Comparison of ENCODE assay signal across 10 mouse cellular contexts in genomic region chr13:116708846-116709245, GRCm38 (mm10).
DNase-seq lines count a peak whose midpoint lies in the region; ATAC-seq and TF ChIP-seq lines count a peak whose summit lies in the region.
"Had no signal": no experiment of that assay in that cellular context is flagged by ENCODE, and none has a peak within 500 bp of the region (broad histone marks: within the 10 kb centered on the region; RNA-seq: fewer than 3 reads in every experiment).

No protein-coding gene starts in this region.

- no peak overlapping the region for H3K27ac ChIP-seq in liver, embryonic 12.5 days
- no peak overlapping the region for H3K27ac ChIP-seq in liver, postnatal 0 days (ENCODE audit: low read depth)
- H3K27ac ChIP-seq in forebrain, embryonic 16.5 days (ENCODE audit: low read length): peak overlapping the region; percentile 45
- H3K27ac ChIP-seq: limb, embryonic 15.5 days had no signal

- 2% methylated on average over 16 of the region's 16 CpGs for WGBS in liver, embryonic 12.5 days (ENCODE audit: insufficient replicate concordance)
- under 1% methylated on average over 16 of the region's 16 CpGs for WGBS in liver, postnatal 0 days (ENCODE audit: insufficient replicate concordance)
- WGBS in forebrain, embryonic 16.5 days: 2% methylated on average over 16 of the region's 16 CpGs

- peak; percentile 12 to 26 for DNase-seq in cerebellum, postnatal 10 days
- no peak for DNase-seq in cerebellum, adult 18-20 months
- DNase-seq in liver, postnatal 0 days: no peak
- DNase-seq in retina, embryonic 14.5 days (ENCODE audit: low spot score): peak; percentile 65
- DNase-seq in thymus, postnatal 25 days: no peak

- no peak for TF ChIP-seq CTCF in liver, postnatal 0 days (IDR thresholded peaks at IDR 0.05; ENCODE audit: low read depth)

- H3K4me3 ChIP-seq in liver, embryonic 12.5 days: no peak overlapping the region
- no peak overlapping the region for H3K4me3 ChIP-seq in liver, postnatal 0 days (ENCODE audit: low read depth, low read length)
- H3K4me3 ChIP-seq in forebrain, embryonic 16.5 days (replicated peaks; ENCODE audit: low read length): peak overlapping the region; percentile 3; the same call in 1 of the 2 replicates
- H3K4me3 ChIP-seq: erythroblast, embryonic 14.5 days; limb, embryonic 15.5 days had no signal

- H3K4me2 ChIP-seq in liver, embryonic 12.5 days: 0 out of 2 replicates have a peak overlapping the region, but pooled peaks have one; percentile 3
- H3K4me2 ChIP-seq in liver, postnatal 0 days (ENCODE audit: low read depth, low read length): no peak overlapping the region
- peak overlapping the region; percentile 38 for H3K4me2 ChIP-seq in forebrain, embryonic 16.5 days (ENCODE audit: low read length)
- H3K4me2 ChIP-seq: limb, embryonic 15.5 days had no signal

- peaks cover 82% of the 10 kb centered on the region for H3K27me3 ChIP-seq in liver, embryonic 12.5 days (replicated peaks)
- peaks cover 69% of the 10 kb centered on the region for H3K27me3 ChIP-seq in liver, postnatal 0 days (ENCODE audit: insufficient read depth, low read length)
- peaks cover 41% of the 10 kb centered on the region for H3K27me3 ChIP-seq in forebrain, embryonic 16.5 days (replicated peaks; ENCODE audit: control insufficient read depth, insufficient read depth, low read length)

- no peak overlapping the region for H3K9ac ChIP-seq in liver, embryonic 12.5 days
- no peak overlapping the region for H3K9ac ChIP-seq in liver, postnatal 0 days (replicated peaks)
- 0 out of 2 replicates have a peak overlapping the region, but pooled peaks have one; percentile 23 for H3K9ac ChIP-seq in forebrain, embryonic 16.5 days (replicated peaks; ENCODE audit: low read depth, low read length)
- H3K9ac ChIP-seq: limb, embryonic 15.5 days had no signal

- TF ChIP-seq EP300 in liver, postnatal 0 days (IDR thresholded peaks at IDR 0.05; ENCODE audit: low read depth): no peak

- H3K36me3 ChIP-seq in liver, embryonic 12.5 days: no peaks in the 10 kb centered on the region
- H3K36me3 ChIP-seq in liver, postnatal 0 days (replicated peaks; ENCODE audit: insufficient read depth, low read length): no peaks in the 10 kb centered on the region
- H3K36me3 ChIP-seq in forebrain, embryonic 16.5 days (ENCODE audit: control insufficient read depth, insufficient read depth): no peaks in the 10 kb centered on the region
- H3K36me3 ChIP-seq: limb, embryonic 15.5 days had no signal

- no peak for ATAC-seq in liver, embryonic 12.5 days
- no peak for ATAC-seq in liver, postnatal 0 days
- no peak for ATAC-seq in forebrain, embryonic 16.5 days
- no peak for ATAC-seq in monocyte, adult 5-6 weeks (replicated peaks; ENCODE audit: insufficient number of reproducible peaks, low FRiP score, low TSS enrichment, poor library complexity, severe bottlenecking)

- no peaks in the 10 kb centered on the region for H3K9me3 ChIP-seq in liver, embryonic 12.5 days (replicated peaks)
- H3K9me3 ChIP-seq in liver, postnatal 0 days (ENCODE audit: low read length): no peaks in the 10 kb centered on the region
- no peaks in the 10 kb centered on the region for H3K9me3 ChIP-seq in forebrain, embryonic 16.5 days (ENCODE audit: control insufficient read depth, low read length)
- H3K9me3 ChIP-seq: limb, embryonic 15.5 days had no signal

- no peaks in the 10 kb centered on the region for H3K4me1 ChIP-seq in liver, embryonic 12.5 days
- 0 out of 2 replicates have a peak, but pooled peaks cover 4% of the 10 kb centered on the region for H3K4me1 ChIP-seq in liver, postnatal 0 days (ENCODE audit: insufficient read depth)
- H3K4me1 ChIP-seq in forebrain, embryonic 16.5 days (replicated peaks; ENCODE audit: control insufficient read depth, insufficient read depth, low read length): peaks cover 24% of the 10 kb centered on the region

Comparison
In these comparisons a context has a peak if more than half of its experiments do, and no peak if none do; other contexts are left out.
1. DNase-seq: peak in cerebellum, postnatal 10 days (2 of 2) and retina, embryonic 14.5 days (single experiment); none in cerebellum, adult 18-20 months (0 of 2), liver, postnatal 0 days (single experiment) and thymus, postnatal 25 days (single experiment).